Mouse (Mus musculus) erythroid progenitor cell, adult 5-6 weeks (primary cell): ENCODE measurements around the gene B230217C12Rik. TPM values are rescaled to one million over a fixed set of nuclear protein-coding genes. Genes with fewer than 3 reads are reported as not detected.

Source experiments
- ATAC-seq: replicated peaks from 2 replicates; pipeline ENCODE4 v1.8.0; 2016; ENCODE audit warnings: moderate number of reproducible peaks, mild to moderate bottlenecking, moderate TSS enrichment, inconsistent platforms; ENCODE audit not compliant: poor library complexity, low FRiP score, severe bottlenecking
- total RNA-seq, 2 experiments: library from RNA; stranded (forward) in 1 of 2; stranded (reverse) in 1 of 2; fragments of 150-400 nt in 1 of 2; fragments of 186-747, 209-891 nt in 1 of 2; gene quantifications; 2 replicates each; pipeline versions ENCODE4 v1.2.3 to v1.2.4; 2015 to 2017; ENCODE audit warnings: low replicate concordance in 2 of 2

The B230217C12Rik gene
- total RNA-seq (2015; ENCODE audit: low replicate concordance), result not detected in 2 replicates
- total RNA-seq (2017; ENCODE audit: low replicate concordance), result not detected in 2 replicates

DNA sequence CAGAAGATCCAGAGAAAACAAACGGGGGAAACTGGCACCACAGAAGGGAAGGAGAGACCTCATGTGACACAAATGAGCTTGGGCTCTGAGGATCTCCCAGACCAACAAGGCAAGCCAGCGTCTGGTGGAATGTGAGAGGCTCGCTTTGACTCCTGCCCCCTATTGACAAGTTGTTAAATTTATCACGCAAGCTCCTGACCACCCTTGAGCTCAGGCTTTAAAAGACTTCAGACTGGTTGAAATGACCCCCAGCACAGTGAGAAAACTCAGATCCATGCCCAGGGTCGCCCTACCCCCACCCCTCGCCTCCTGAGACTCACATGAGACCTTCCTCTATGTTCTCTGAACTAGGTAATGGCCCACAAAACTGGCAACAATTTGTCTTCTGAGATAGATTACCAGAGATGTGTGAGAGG lies at the start of gene B230217C12Rik:
TSS of gene B230217C12Rik (plus strand) at position 242 of the 416 bp plus-strand sequence.
- no peak for ATAC-seq

GRCm38 (mm10) chr11:97793165-97793564 lies 47.4 kb upstream of the B230217C12Rik start:
- no peak for ATAC-seq

- ATAC-seq, result no peak
Observed at GRCm38 (mm10) chr11:97796910-97797309, 43.7 kb upstream of the B230217C12Rik start.

DNA sequence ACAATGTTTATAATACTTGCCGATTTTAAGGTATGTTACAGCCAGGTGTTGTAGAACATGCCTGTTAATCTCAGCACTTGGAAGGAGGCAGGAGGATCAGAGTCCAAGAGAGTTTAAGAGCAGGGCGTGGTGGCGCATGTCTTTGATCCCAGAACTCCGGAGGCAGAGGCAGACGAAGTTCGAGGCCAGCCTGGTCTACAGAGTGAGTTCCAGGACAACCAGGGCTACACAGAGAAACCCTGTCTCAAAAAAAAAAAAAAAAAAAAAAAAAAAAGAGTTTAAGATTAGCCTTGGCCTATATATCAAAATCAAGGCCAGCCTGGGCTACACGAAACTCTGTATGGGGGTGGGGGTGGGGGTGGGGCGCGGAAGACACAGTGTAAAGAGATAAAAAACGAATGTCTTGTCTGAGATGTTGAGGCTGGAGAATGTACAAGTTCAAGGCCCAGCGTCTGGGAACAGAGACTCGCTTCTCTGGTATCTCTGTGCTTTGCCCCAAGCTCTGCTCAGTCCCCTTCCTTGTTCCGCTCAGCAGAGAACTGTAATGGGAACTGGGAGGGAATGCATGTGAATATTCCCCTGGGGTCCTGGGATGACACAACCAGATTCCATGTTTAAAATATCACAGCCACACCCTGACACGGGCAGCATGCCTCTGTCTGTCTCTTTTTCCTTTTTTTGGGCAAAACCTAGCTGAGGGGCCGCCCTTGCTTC lies 43.1 kb upstream of the B230217C12Rik start:
- ATAC-seq, result no peak

DNA sequence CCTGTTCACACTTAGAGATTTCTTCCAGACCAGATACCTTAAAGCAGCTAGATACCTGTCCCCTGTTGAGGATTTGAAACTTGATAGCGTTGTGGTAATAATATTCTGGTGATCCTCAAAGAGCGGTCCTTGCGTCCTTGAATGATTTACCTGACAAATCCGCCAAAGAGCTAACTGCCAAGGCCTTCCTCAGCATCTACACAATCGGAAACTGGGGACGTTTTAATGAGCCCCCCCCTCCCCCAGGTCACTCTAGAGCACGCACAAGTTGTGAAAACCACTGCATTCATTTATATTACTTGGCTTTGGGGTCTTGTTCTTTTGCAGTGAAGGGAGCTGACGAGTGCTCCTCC lies 42.5 kb upstream of the B230217C12Rik start:
- no peak for ATAC-seq

DNA sequence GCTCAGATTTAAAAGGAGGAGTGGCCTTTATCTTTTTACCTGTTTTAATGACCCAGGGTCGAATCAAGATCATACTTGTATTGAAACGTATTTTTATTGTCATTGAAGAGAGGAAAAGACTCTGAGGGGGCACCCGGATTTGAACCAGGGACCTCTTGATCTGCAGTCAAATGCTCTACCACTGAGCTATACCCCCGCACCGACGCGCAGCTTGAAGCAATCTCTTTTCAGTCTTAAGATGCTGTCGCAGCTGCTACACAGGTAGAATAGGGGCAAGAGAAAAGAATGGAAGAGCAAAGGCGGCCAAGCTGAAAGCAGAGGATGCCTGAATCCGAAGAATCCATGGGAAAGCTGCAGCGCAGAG lies 41.8 kb upstream of the B230217C12Rik start, which contains the start of gene Lasp1:
TSS of gene Lasp1 (plus strand) at position 219 of the 364 bp plus-strand sequence.
- ATAC-seq, result no peak

GRCm38 (mm10) chr11:97799146-97799993 lies 41.2 kb upstream of the B230217C12Rik start:
- ATAC-seq, result peak; percentile 70

DNA sequence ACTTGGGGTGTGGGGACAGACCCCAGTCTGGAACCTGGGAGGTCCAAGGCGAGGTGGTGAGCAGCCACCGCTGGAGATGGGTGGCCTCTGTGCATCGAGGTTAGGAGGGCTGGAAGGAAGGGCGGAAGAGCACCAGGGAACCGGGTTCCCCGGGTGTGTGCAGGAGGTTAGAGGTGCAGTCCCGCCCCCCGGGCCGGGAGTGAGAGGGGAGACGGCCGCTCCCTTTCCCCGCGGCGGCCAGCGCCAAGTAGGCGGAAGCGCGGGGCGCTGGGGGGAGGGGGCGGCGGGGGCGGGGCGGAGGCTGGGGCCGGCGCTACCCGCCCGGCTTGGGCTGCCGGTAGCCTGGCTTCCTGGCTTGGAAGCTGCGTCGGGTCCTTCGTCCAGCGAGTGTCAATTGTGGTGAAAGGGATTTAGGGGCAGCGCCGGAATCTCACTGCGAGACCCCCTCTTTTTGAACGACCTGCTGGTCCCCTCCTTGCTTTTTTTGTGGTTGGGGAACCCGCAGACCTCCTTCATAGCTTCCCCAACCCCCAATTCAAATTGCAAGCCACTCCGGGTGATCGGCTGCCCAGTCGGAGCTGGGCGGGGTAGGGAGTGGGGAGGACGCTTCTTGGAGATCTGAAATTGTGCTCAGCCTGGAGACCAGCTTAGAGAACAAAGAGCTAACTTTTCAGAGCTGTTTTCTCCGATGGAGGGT lies 40.4 kb upstream of the B230217C12Rik start:
- ATAC-seq, result peak; percentile 55

DNA sequence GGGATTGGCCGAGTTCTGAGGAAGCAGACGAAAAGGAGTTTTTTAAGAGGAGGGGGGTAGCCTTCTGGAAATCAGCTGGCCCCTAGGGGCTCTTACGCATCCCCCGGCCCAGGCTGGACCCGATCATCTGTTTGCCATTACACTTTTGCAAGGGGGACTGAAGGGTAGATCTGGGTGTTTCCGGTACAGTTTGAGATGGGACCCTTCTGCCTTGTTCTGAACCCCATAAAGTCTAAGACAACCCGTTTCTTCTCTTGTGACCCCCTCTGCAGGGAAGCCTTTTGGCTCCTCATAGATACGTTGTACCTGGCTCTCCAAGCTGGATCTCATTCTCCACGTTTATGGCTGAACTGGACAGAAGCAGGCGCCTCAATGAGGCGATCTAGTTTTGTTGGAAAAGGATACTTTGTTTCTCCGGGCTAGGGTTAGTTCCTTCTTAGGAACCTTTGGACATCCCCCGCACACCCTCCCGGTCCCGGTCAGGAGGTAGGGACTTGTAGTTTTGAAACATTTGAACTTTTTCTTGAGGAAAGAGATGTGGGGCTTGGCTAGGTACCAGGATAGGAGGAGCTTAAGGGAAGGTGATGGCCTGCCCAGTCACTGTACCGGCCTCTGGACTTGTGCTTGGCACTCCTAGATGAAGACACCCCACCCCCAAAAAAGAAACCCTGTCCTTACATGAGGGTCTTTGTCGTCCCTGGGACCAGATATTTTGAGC lies 39.7 kb upstream of the B230217C12Rik start:
- ATAC-seq, result no peak

- no peak for ATAC-seq
Observed at GRCm38 (mm10) chr11:97801409-97802193, 39.0 kb upstream of the B230217C12Rik start.

- ATAC-seq, result no peak
Observed at GRCm38 (mm10) chr11:97802194-97802470, 38.4 kb upstream of the B230217C12Rik start.

- ATAC-seq, result no peak
Observed at GRCm38 (mm10) chr11:97802495-97802894, 38.1 kb upstream of the B230217C12Rik start.

- no peak for ATAC-seq
Observed at GRCm38 (mm10) chr11:97803847-97804246, 36.7 kb upstream of the B230217C12Rik start.

- no peak for ATAC-seq
Observed at GRCm38 (mm10) chr11:97804841-97805661, 35.5 kb upstream of the B230217C12Rik start.

GRCm38 (mm10) chr11:97805662-97806612 lies 34.6 kb upstream of the B230217C12Rik start:
- no peak for ATAC-seq

DNA sequence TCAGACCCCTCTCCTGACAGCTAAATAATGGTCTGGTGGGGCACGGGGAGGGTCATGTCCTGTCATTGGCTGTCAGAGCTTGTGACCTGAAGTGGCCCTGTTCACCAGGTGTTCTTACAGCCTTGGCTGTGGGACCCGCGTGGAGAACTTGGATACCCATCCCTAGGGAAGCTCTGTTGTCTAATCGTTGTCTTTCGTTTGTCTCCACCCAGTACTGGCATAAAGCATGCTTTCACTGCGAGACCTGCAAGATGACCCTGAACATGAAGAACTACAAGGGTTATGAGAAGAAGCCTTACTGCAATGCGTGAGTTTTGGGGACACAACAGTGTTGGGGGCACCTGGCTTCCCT lies 34.0 kb upstream of the B230217C12Rik start:
- no peak for ATAC-seq

DNA sequence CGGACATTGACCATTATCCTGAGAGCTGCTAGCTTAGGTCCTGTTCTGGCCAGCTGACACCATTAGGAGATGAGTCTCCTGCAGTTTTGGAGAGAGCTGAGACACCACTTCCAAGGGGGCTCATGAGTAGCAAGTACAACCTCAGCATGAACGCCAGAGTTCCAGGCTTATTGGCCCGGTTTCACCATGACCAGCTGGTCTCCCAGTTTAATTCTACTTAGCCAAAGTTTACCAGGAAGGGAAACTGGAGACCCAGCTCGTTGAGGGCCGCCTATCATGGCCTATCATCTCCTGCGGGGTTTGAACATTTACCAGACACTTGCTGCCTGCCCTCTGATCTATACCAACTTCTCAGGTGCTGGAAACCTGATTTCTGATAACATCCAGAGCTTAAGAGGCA lies 33.0 kb upstream of the B230217C12Rik start:
- no peak for ATAC-seq
